Mouse (Mus musculus): Measurements from ENCODE around the gene Sugct.

- TF ChIP-seq FLI1 (IDR thresholded peaks at IDR 0.05; ENCODE audit: low read length) (no peak), GATA1 (IDR thresholded peaks at IDR 0.05; ENCODE audit: borderline replicate concordance, low read length) (no peak)
These were observed 397.8 kb downstream of the Sugct start for GRCm38 (mm10) chr13:17297462-17298005.
